Mouse (Mus musculus): Measurements from ENCODE around the gene Asap3. TPM values are rescaled to one million over a fixed set of nuclear protein-coding genes. Genes with fewer than 3 reads are reported as not detected.
A peak's percentile ranks its signal among the peaks of the same experiment; 100 is the strongest.

Asap3 gene
- total and polyA plus RNA-seq, 2 experiments: 3.3 to 5.8 TPM

GRCm38 (mm10) chr4:136255919-136256318, 49.8 kb downstream of the Asap3 start:
- Histone ChIP-seq H3K27me3 (ENCODE audit: control insufficient read depth, insufficient read depth, low read length) (no peaks in the 10 kb centered on the region), H3K27ac (replicated peaks; ENCODE audit: insufficient read depth, low read depth, low read length) (no peak overlapping the region), H3K4me1 (ENCODE audit: control insufficient read depth, insufficient read depth, low read length) (peaks cover 6% of the 10 kb centered on the region; the same call in 1 of the 2 replicates), H3K36me3 (ENCODE audit: control insufficient read depth, insufficient read depth, low read length) (no peaks in the 10 kb centered on the region), H3K79me2 (ENCODE audit: control insufficient read depth, insufficient read depth, low read length) (no peaks in the 10 kb centered on the region), H3K4me3 (ENCODE audit: insufficient read depth, low read depth, low read length) (no peak overlapping the region), H3K9ac (ENCODE audit: low read depth, low read length) (no peak overlapping the region)
- WGBS: 14% methylated on average over 6 of the region's 6 CpGs
- DNase-seq (ENCODE audit: extremely low read depth, low read depth, low spot score): no peak
- TF ChIP-seq POLR2A (IDR thresholded peaks at IDR 0.05; ENCODE audit: extremely low read depth, insufficient read depth, low read length) (no peak), CTCF (IDR thresholded peaks at IDR 0.05; ENCODE audit: low read depth, low read length) (no peak)

GRCm38 (mm10) chr4:136256696-136257095, 50.5 kb downstream of the Asap3 start:
- no peak for TF ChIP-seq POLR2A (IDR thresholded peaks at IDR 0.05; ENCODE audit: extremely low read depth, insufficient read depth, low read length)
- TF ChIP-seq CTCF (IDR thresholded peaks at IDR 0.05; ENCODE audit: low read depth, low read length): no peak
- Histone ChIP-seq H3K4me3 (ENCODE audit: insufficient read depth, low read depth, low read length) (no peak overlapping the region), H3K4me1 (ENCODE audit: control insufficient read depth, insufficient read depth, low read length) (peaks cover 10% of the 10 kb centered on the region), H3K27ac (replicated peaks; ENCODE audit: insufficient read depth, low read depth, low read length) (no peak overlapping the region), H3K9ac (ENCODE audit: low read depth, low read length) (no peak overlapping the region), H3K27me3 (ENCODE audit: control insufficient read depth, insufficient read depth, low read length) (no peaks in the 10 kb centered on the region), H3K79me2 (ENCODE audit: control insufficient read depth, insufficient read depth, low read length) (no peaks in the 10 kb centered on the region), H3K36me3 (ENCODE audit: control insufficient read depth, insufficient read depth, low read length) (no peaks in the 10 kb centered on the region)
- DNase-seq (ENCODE audit: extremely low read depth, low read depth, low spot score): no peak
- WGBS: 76% methylated on average over 10 of the region's 10 CpGs

- Histone ChIP-seq H3K27me3 (ENCODE audit: control insufficient read depth, insufficient read depth, low read length) (no peaks in the 10 kb centered on the region), H3K9ac (ENCODE audit: low read depth, low read length) (no peak overlapping the region)
Observed at GRCm38 (mm10) chr4:136259916-136260315, 53.8 kb downstream of the Asap3 start.

GRCm38 (mm10) chr4:136260491-136261180, 54.5 kb downstream of the Asap3 start:
- peak overlapping the region; percentile 62 for H3K27ac ChIP-seq (replicated peaks; ENCODE audit: insufficient read depth, low read depth, low read length)
- peak overlapping the region; percentile 4; the same call in 1 of the 2 replicates for H3K4me3 ChIP-seq (ENCODE audit: insufficient read depth, low read depth, low read length)
- TF ChIP-seq CTCF (IDR thresholded peaks at IDR 0.05; ENCODE audit: low read depth, low read length) (peak; percentile 88), POLR2A (IDR thresholded peaks at IDR 0.05; ENCODE audit: extremely low read depth, insufficient read depth, low read length) (no peak)
- peaks cover 10% of the 10 kb centered on the region for H3K4me1 ChIP-seq (ENCODE audit: control insufficient read depth, insufficient read depth, low read length)
- WGBS: 7% methylated on average over 10 of the region's 10 CpGs
- no peaks in the 10 kb centered on the region for H3K27me3 ChIP-seq (ENCODE audit: control insufficient read depth, insufficient read depth, low read length)
- no peaks in the 10 kb centered on the region for H3K79me2 ChIP-seq (ENCODE audit: control insufficient read depth, insufficient read depth, low read length)
- peak; percentile 98 for DNase-seq (ENCODE audit: extremely low read depth, low read depth, low spot score)
- H3K9ac ChIP-seq (ENCODE audit: low read depth, low read length): no peak overlapping the region
- no peaks in the 10 kb centered on the region for H3K36me3 ChIP-seq (ENCODE audit: control insufficient read depth, insufficient read depth, low read length)

More at GRCm38 (mm10) chr4:136259916-136260315, 53.8 kb downstream of the Asap3 start:
- Histone ChIP-seq H3K4me3 (ENCODE audit: insufficient read depth, low read depth, low read length) (no peak overlapping the region), H3K79me2 (ENCODE audit: control insufficient read depth, insufficient read depth, low read length) (no peaks in the 10 kb centered on the region), H3K4me1 (ENCODE audit: control insufficient read depth, insufficient read depth, low read length) (peaks cover 10% of the 10 kb centered on the region), H3K27ac (replicated peaks; ENCODE audit: insufficient read depth, low read depth, low read length) (peak overlapping the region; percentile 62), H3K36me3 (ENCODE audit: control insufficient read depth, insufficient read depth, low read length) (no peaks in the 10 kb centered on the region)
- 65% methylated on average over 3 of the region's 3 CpGs for WGBS
- DNase-seq (ENCODE audit: extremely low read depth, low read depth, low spot score): no peak
- TF ChIP-seq POLR2A (IDR thresholded peaks at IDR 0.05; ENCODE audit: extremely low read depth, insufficient read depth, low read length) (no peak), CTCF (IDR thresholded peaks at IDR 0.05; ENCODE audit: low read depth, low read length) (no peak)

- DNase-seq (ENCODE audit: extremely low read depth, low read depth, low spot score): no peak
- H3K79me2 ChIP-seq (ENCODE audit: control insufficient read depth, insufficient read depth, low read length): no peaks in the 10 kb centered on the region
- WGBS: 79% methylated on average over 10 of the region's 10 CpGs
- TF ChIP-seq POLR2A (IDR thresholded peaks at IDR 0.05; ENCODE audit: extremely low read depth, insufficient read depth, low read length): no peak
- no peak for TF ChIP-seq CTCF (IDR thresholded peaks at IDR 0.05; ENCODE audit: low read depth, low read length)
- H3K27ac ChIP-seq (replicated peaks; ENCODE audit: insufficient read depth, low read depth, low read length): no peak overlapping the region
- H3K36me3 ChIP-seq (ENCODE audit: control insufficient read depth, insufficient read depth, low read length): no peaks in the 10 kb centered on the region
- no peak overlapping the region for H3K4me3 ChIP-seq (ENCODE audit: insufficient read depth, low read depth, low read length)
- peaks cover 6% of the 10 kb centered on the region for H3K4me1 ChIP-seq (ENCODE audit: control insufficient read depth, insufficient read depth, low read length)
- H3K27me3 ChIP-seq (ENCODE audit: control insufficient read depth, insufficient read depth, low read length): no peaks in the 10 kb centered on the region
- no peak overlapping the region for H3K9ac ChIP-seq (ENCODE audit: low read depth, low read length)
Observed at GRCm38 (mm10) chr4:136261912-136262311, 55.7 kb downstream of the Asap3 start.

GRCm38 (mm10) chr4:136263555-136263954, 57.4 kb downstream of the Asap3 start:
- no peak for DNase-seq (ENCODE audit: extremely low read depth, low read depth, low spot score)

More at GRCm38 (mm10) chr4:136263555-136263954, 57.4 kb downstream of the Asap3 start:
- no peak overlapping the region for H3K27ac ChIP-seq (replicated peaks; ENCODE audit: insufficient read depth, low read depth, low read length)
- no peak for TF ChIP-seq POLR2A (IDR thresholded peaks at IDR 0.05; ENCODE audit: extremely low read depth, insufficient read depth, low read length)
- no peak for TF ChIP-seq CTCF (IDR thresholded peaks at IDR 0.05; ENCODE audit: low read depth, low read length)
- no peaks in the 10 kb centered on the region for H3K79me2 ChIP-seq (ENCODE audit: control insufficient read depth, insufficient read depth, low read length)
- no peaks in the 10 kb centered on the region for H3K27me3 ChIP-seq (ENCODE audit: control insufficient read depth, insufficient read depth, low read length)
- 94% methylated on average over 4 of the region's 4 CpGs for whole genome bisulfite sequencing
- no peak overlapping the region for H3K4me3 ChIP-seq (ENCODE audit: insufficient read depth, low read depth, low read length)
- peaks cover 6% of the 10 kb centered on the region for H3K4me1 ChIP-seq (ENCODE audit: control insufficient read depth, insufficient read depth, low read length)
- H3K9ac ChIP-seq (ENCODE audit: low read depth, low read length): no peak overlapping the region
- no peaks in the 10 kb centered on the region for H3K36me3 ChIP-seq (ENCODE audit: control insufficient read depth, insufficient read depth, low read length)

Data from liver, adult 2 months (tissue).